Mouse (Mus musculus) thymus, postnatal 10 days (tissue): ENCODE measurements around the gene Kcnh1.

Source experiments
- DNase-seq, 2 experiments: peaks; one replicate each; pipeline ENCODE4 v3.0.0; 2021; ENCODE audit warnings: low spot score in 2 of 2

Gene Kcnh1

DNA sequence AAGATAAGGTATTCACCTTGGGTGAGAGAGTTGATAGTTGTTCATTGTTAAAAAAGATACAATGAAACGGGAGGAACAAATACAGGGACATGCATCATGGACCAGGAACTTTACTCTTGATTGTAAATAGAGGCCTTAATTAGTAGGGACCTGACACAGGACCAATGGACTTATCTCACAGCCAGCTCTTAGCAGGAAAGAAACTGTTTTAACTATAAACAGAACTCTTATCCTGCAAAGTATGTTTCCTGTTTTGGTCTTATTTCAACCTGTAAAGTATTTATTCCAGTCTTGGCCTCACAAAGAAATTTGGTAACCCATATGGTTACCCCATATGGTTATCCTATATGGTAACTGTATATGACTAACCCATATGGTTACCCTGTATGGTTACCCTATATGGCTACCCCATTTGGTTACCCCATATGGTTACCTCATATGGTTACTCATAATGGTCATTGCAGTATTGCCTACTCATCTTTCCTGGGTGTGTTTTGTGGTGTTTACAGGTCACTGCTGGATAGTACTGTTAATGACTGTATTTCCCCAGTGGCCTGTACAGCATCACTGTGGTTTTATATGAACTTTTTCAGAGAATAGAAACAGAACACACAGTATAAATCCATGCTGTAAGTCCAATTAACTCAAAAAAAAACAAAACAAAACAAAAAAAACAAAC, 125.0 kb downstream of the Kcnh1 start:
- no peak for DNase-seq

DNA sequence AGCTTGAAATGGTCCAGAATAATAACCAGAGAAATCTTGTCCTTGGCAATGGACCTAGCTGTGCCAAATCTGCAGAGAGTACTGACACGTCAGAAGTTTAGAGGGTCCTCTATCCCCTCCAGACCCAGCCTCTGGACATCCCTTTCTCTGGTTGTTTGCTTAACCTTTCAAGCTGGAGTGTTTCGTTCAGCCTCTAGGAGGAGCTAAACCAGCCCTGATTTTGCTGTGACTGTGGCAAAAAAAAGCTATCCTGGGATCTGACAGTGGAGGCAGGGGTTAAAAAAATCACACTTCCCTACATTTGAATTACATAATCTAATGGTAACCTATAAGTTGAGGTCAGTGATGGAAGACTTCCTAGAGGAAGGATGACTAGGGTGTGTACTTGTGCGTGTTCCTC, 133.6 kb downstream of the Kcnh1 start:
- no peak for DNase-seq

DNA sequence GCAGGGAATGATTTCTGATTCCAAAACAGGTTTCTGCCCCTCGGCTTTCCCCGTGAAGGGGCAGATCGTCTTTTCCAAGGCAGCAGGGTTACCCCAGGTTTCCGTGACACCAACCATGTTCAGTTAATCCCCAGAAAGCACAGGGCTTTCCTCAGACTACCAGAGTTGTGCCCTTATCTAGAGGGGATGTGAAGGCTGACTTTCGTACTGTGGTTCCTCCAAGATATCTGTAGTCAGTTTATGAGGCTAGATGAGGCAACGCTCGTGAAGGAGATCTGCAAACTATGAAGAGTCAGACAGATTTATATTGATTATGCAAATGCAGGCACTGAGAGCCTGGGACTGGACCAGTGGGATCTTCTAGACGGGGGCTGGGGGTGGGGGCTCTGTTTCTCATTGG, 136.5 kb downstream of the Kcnh1 start:
- no peak for DNase-seq

DNA sequence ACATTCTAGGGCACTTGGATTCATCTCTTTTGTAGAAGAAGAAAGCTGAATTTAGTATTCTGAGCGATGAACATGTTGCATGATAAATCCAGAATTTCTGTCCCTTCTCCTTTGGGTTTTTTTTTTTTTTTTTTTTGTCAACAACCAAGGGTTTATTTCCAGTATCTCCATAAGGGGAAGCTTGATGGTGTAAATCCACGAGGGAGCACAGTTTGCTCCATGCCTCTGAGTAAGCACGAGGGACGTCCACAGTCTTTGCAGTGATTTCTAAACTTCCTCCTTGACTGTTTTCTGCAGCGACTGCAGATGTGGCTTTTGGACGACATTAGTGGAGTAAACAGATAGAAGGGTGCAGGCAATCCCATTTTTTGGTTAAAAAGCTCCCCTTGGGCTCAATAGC, 140.6 kb downstream of the Kcnh1 start:
- no peak for DNase-seq

DNA sequence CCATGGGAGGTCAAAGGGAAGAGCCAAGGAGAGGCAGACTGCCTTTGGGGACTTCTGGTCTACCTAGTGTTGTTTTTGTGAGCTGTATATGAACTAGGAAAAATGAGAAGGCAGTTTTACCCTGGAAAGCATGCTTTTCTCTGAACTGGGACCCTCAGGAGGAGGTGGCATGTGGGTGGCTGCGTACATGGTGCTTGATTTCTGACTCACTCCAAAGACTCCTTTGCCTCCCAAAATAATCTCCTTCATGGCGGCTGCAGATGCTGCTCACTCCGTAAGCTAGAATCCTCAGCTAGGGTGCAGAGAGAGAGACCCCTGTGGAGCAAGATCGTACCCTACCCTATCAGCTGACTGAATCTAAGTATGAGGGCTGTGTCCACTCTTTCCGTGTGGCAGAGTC, 145.5 kb downstream of the Kcnh1 start:
- no peak for DNase-seq

DNA sequence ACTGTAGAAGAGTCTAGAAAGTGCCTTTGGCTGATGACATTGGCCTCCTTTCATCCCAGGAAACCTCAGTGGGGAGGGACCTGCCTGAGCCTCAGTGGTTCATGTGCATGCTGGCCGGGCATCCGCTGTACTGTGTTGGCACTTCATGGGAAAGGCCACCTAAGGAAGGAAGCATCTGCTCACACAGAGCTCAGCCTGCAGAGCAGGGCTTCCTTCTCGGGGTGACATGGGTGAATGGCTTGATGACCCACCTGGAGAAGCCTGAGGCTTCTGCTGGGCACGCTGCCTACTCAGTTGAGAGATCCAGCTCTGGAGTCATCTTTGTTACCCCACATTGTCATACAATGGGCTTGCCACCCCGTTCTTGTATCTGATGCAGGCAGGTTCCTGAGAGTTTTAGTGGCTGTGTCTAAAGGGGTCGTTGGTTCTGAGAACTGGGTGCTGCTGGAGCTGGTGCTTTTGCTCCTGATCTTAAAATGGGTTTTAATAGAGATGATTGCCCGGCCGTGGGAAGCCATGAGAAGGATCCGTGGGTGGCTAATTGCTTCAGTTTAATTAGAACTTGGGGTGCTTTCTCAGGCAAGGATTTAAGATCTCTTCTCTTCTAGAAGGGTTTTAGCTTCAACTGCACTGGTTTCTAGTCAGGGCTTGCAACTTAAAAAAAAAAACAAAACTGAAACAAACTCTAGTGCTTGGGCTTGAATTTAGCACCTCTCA, 148.9 kb downstream of the Kcnh1 start:
- no peak for DNase-seq

DNA sequence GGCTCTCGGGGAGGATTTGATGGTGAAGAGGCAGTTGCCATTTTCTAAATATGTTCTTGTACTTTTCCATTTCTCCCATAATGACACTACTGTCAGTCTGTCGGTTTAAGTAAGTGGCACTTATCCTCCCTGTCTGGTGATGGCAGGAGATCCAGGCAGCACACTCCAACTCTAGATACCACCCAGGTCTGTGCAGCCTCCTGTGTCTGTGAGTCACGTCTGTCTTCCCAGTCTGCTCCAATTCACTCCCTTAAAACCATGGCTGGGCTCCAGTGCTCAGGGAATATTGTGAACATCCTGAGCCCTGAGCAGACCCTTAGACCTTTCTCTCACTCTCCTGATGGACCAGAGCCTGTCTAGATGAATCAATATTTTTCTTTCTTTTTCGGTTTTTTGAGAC, 151.2 kb downstream of the Kcnh1 start:
- no peak for DNase-seq

DNA sequence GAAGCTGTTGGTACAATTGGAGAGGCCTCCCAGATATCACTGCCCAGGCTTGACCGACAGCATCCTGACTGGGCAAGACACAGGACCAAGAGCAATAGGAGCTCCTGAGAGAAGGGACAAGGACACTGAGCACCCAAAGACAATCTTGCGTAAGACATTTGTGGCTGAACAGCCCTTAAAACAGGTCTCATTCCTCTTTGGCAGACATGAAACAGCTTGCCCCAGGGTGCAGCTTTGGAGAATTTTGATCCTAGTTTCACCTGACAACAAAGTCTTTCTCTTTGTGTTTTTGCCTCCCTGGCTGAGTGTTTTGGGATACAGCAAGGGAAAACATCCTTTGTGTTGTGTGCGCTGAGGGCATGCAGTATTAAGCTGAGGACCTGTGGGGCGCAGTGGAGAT, 153.4 kb downstream of the Kcnh1 start:
- DNase-seq: no peak

DNA sequence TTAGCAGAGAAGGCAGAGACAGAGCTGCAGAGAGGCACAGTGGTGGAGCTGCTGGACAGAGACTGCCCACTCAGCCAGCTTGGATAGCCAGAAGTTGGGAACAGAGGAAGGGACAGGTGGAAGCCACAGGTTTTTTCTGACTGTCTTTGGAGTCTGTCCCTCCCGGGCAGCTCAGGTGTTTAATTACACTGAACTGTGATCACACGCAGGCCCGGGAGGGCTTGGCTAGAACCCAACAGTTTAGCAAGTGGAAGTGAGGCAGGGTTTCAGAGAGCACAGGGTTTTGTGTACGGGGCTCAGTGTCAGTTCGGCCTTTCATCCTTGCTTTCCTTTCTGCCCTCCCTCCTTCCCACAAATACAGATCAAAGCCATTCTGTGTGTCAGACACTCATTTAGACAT, 156.8 kb downstream of the Kcnh1 start:
- DNase-seq: no peak

DNA sequence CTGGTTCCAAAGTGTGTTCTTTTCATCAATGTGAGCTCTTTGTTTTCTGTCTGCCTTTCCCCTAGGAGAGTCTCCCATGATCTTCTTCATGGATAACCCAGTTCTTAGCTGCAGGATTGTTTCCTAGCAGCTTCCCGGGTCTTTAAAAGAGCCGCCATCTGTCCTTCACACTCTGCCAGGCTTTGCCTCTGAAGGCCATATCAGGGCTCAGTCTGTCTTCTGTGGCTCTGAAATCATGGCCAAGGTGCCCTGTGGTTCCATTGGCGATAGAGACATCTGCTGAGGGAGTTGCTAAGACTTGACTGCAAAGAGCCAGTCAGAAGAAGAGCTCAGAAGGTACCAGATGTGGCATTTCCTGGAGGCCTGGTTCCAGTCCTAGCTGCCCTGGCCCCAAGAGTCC, 165.7 kb downstream of the Kcnh1 start:
- DNase-seq: no peak

DNA sequence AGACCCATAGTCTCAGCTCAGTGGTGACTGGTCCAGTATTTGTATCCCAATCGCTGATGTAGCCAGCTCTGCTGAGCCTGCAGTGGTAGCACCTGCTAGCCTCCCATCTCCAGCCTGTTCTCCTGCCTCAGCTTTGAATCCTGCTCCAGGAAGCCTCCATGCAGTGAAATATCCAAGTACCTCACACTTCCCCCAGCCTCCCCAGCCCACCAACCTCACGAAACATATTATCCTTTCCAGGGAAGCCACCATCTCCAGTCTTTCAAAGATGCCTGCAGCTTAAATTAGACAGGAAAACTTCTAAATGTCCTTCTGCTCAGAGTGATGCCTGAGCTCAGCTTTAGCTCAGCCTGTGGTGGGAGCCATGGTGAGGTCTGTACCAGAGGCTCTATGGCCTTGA, 168.6 kb downstream of the Kcnh1 start:
- DNase-seq: no peak

DNA sequence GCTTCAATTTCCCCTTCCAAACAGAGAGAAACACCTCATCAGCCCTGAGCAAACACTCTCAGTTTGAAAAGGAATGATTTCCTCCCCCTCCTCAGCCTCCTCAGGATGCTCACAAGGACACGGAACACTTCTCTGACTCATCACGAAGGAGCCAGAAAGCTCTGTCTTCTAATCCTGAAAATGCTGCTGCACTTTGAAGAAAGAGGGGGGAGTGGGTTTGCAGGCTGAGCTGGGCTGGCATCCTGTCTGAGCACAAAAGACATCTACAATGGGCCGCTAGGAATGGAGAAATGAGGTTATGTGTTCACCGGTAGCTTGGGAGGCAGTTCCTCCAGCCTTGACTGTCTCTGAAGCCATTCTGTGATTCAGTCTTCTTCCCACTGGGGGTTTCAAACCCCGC, 177.8 kb downstream of the Kcnh1 start:
- DNase-seq: no peak

DNA sequence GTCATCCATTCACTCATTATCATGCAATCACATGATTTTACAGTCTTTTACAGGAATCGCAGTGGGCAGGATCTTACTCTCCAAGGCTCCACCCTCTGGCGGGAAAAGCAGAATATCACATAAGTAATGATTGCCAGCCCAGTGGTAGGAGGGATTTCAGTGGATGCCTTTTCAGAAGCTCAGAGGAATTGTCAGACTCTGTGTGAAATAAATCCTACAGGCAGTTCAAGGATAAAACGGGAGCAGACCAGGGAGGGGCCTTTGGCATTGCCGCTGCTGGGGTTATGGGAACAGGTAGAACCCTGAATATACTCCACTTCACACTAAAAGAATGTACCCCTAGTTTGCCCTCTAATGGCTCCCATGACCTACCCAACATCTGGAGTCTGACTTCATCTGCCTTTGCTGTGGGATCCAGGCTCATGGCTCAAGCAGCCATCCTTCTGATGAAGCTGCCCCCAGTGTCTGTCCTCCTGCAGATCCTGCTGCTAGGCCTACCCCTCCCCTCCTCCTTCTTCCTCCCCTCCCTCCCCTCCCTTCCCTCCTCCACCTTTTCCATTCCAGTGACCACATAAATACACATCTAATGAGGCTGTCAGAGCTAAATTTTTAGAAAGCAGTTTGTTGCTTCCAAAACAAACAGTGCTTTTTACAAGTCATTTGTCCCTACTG, 181.5 kb downstream of the Kcnh1 start:
- DNase-seq: no peak

DNA sequence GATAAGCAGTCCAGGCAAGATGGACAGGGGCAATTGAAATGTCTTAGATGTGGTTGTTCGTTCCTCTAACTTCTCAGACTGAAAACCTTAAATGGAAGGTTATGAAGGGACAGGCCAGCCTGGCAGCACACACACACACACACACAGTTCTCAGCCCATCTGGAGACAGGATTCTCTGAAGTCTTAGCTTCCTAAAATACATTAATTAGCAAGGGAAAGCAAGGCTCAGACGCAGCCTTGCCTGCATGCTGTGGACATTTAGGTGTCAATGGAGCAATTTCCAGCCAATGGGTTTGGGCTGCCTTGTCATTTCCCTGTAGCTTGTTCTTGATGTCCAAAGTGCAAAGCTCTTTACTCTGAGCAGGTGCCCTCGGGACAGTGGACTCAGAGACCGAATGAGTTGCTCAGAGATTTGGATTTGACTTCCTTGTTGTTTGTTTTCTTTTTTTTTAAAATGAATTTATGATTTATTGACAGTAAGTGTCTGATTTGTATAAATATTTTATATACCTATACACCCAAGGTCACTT, 188.0 kb downstream of the Kcnh1 start:
- DNase-seq: no peak

DNA sequence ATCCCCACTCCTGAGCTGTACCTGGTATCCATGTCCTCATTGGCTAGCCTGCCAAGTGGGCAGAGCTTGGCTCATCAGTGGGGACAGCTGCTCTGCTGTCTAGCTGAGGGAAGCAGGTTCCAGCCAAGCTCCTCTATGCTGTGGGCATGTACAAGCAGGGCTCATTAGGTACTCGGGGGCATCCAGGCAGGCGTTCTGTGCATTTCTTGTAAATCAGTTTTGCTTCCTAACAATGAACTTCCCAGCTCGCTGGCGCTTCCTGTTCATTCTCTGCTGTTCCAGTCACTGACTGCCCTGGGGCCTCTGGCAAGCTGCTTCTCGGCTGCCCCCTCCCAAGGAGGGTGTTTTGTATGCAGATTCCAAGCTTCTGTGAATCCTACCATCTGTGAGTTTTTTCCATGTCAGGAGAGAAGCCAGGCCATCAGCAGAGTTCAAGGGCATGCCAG, 190.0 kb downstream of the Kcnh1 start:
- DNase-seq: no peak

DNA sequence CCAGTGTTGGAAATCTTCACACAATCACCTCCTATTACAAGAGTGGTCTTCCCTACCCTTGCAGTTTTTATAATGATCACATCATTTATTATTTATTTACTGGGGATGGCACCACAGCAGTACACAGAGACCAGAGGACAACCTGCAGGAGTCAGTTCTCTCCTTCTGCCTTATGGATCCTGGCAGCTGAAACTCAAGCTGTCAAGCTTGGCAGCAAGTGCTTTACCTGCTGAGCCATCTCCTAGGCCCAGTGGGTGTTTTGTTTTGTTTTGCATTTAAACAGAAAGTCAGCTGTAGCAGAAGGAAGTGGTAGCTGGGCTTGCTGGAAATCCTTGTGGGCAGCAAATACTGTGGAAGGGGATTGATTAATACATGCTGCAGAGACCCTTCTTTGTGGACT, 197.1 kb downstream of the Kcnh1 start:
- DNase-seq: no peak

DNA sequence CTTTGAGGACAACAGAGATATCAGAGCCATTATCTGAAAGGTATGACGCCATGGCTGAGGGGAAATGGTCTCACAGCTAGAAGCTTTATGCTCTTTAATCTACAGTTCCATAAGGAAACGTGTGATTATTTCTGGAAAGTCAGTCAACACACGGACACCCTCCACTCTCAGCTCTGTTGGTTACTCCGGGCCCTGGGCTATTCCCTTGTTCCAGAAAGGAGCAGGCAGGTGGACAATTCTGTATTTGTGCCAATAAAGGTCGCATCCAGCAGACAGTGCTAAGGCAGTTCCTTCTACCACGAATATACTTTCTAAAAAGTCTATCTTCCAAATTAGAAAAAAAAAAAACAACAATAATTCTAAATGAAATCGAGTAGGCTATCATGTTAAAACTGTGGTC, 200.5 kb downstream of the Kcnh1 start:
- DNase-seq: no peak

DNA sequence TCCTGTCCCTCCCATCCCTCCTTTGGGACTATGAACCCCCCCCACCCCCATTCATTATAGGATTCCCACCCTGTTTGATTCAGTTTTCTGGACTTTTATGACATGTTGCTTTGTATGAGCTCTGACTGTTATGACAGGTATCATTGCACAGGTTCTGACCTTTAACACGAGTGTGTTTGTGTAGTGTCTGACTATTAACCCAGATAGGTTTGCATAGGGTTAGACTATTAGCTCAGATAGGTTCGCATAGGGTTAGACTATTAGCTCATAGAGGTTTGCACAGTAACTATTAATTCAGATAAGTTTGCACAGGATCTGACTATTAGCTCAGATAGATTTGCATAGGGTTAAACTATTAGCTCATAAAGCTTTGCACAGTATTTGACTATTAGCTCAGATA, 201.7 kb downstream of the Kcnh1 start:
- DNase-seq: no peak

DNA sequence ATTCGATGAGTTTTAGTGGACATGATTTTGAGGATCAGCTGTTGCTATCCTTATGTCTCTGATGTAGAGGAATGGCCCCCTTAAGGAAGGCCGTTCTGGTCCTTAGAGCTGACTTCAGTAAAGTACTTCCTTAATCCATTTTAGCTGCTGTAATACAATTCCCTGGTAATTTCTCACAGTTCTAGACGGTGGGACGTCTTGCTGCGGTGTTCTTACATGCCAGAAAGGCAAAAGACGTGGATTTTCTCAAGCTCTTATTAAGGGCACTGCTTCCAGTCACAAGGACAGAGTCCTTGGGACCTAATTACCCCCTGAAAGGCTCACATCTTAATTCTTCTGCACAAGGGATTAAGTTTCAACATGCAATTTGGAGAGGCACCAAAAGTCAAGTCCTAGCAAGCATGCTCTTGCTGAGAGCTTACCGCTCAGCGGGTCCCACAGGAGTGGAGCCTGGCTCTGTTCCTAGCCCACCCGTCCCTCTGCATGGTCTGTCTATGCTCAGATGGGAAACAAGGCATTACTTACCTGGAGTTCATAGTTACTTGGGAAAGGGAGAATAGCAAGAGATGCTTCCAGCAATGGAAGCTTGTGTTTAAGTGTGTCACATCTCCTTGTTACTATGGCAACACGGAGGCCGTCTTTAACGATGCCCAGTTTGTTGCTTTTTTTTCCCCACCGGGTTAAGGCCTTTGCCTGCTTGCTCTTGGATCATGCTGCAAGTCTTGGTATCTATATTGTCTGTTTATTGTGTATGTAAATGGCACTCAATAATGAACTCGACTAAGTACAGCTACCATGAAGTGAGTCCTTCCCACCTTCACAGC, 209.3 kb downstream of the Kcnh1 start:
- DNase-seq: no peak

DNA sequence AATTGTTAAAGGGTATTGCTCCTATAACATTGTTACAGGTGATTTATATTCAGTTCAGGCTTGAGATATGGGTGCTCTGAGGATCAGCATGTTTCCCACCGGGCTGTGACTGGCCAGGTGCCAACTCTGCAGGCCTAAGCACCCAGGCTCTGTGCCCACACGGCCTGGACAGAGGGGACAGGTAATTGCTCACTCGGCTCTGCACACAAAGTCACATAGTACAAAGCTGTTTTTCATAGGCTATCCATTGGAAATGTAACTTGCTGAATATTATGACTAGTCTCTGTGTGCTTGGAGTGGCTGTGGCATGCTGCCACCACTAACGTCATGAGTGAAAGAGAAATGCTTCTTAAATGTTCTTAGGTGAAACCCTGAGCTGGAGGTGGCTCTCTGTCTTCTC, 210.4 kb downstream of the Kcnh1 start:
- no peak for DNase-seq

DNA sequence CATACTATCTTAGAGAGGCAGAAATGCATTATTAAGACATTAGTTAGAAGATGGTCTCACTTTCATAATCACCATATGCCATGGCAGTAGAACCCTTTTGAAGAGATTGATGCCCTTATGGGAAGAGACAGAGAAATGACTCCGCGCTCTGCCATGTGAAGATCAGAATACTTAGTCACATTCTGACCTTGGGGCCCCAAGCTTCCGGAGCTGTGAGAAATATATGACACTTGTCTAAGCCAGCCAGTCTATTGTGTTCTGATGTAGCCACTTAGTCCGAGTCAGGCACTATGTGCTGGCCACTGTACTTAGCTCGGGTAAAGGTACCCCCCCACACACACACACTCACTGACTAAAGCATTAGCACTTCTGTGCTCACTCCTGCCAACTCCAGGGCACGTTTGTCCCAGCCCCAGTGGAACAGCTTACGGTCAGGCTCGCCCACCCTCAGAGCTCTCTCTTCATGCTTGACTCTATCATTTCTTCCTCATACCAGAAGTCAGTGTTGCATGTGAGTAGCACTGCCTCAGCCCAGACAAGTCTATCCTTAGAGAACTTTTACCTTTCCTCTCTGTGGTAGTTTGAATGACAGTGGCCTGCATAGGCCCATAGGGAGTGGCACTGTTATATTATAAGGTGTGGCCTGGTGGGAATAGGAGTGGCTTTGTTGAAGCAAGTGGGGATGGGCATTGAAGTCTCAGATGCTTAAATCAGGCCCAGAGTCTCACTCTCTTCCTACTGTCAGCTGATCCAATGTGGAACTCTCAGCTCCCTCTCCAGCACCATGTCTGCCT, 212.5 kb downstream of the Kcnh1 start:
- no peak for DNase-seq
